Mouse (Mus musculus) left cerebral cortex, adult 2 months (tissue): ENCODE data around the gene Brca2. TPM values are rescaled to one million over a fixed set of nuclear protein-coding genes. Genes with fewer than 3 reads are reported as not detected.

Experiments used
- DNase-seq, 2 experiments: peaks; one replicate each; pipeline ENCODE4 v3.0.0; 2021 to 2022; ENCODE audit warnings: low spot score in 2 of 2, mixed read lengths in 1 of 2; ENCODE audit errors: extremely low spot score in 1 of 2
- H3K27ac ChIP-seq: fragments of 200-600 bp; 2 replicates; pipeline ENCODE4 v1.8.1; 2022
- H3K4me3 ChIP-seq: fragments of 200-600 bp; 2 replicates; pipeline ENCODE4 v1.8.1; 2022
- CTCF ChIP-seq: fragments of 200-600 bp; IDR thresholded peaks from 2 replicates; pipeline ENCODE4 v1.8.1; 2022; ENCODE audit warnings: antibody characterized with exemption, mild to moderate bottlenecking, moderate library complexity
- intact Hi-C: fragments of 180-260 bp; cut with DNase I; formaldehyde crosslinking; loops from one replicate; pipeline ENCODE4 v1.15.1; 2025
- total RNA-seq, 2 experiments: library from RNA; stranded (reverse); gene quantifications; 2 replicates each; pipeline ENCODE4 v1.2.3; 2021

Gene Brca2
- total RNA-seq, 2 experiments from 2014 or later: 8.2 to 11.2 TPM

- no peak for DNase-seq
- TF ChIP-seq CTCF: no peak
- H3K4me3 ChIP-seq: no peak overlapping the region
- peak overlapping the region; percentile 32; the same call in 1 of the 2 replicates for H3K27ac ChIP-seq
- intact Hi-C loops: no loop called here
Measured at GRCm38 (mm10) chr5:150566971-150567370, 44.5 kb downstream of the Brca2 start.

GRCm38 (mm10) chr5:150570496-150571219 lies 48.2 kb downstream of the Brca2 start:
- intact Hi-C loops: no loop called here
- Histone ChIP-seq H3K27ac (no peak overlapping the region), H3K4me3 (no peak overlapping the region)
- DNase-seq: no peak
- TF ChIP-seq CTCF: no peak

- H3K4me3 ChIP-seq: no peak overlapping the region
- no peak overlapping the region for H3K27ac ChIP-seq
- intact Hi-C loops: no loop called here
- no peak for DNase-seq
- TF ChIP-seq CTCF: no peak
Measured at GRCm38 (mm10) chr5:150574403-150574802, 52.0 kb downstream of the Brca2 start.

- no peak for DNase-seq
Measured at GRCm38 (mm10) chr5:150574885-150575284, 52.5 kb downstream of the Brca2 start.

GRCm38 (mm10) chr5:150576832-150577231 lies 54.4 kb downstream of the Brca2 start:
- no peak for TF ChIP-seq CTCF
- intact Hi-C loops: no loop called here

More at GRCm38 (mm10) chr5:150574885-150575284, 52.5 kb downstream of the Brca2 start:
- intact Hi-C loops: no loop called here
- Histone ChIP-seq H3K4me3 (no peak overlapping the region), H3K27ac (no peak overlapping the region)
- TF ChIP-seq CTCF: no peak

GRCm38 (mm10) chr5:150578613-150579171 lies 56.3 kb downstream of the Brca2 start:
- no peak for TF ChIP-seq CTCF
- no peak overlapping the region for H3K27ac ChIP-seq
- no peak for DNase-seq
- no peak overlapping the region for H3K4me3 ChIP-seq
- intact Hi-C loops: no loop called here

More at GRCm38 (mm10) chr5:150576832-150577231, 54.4 kb downstream of the Brca2 start:
- no peak overlapping the region for H3K4me3 ChIP-seq
- no peak for DNase-seq
- H3K27ac ChIP-seq: no peak overlapping the region

GRCm38 (mm10) chr5:150581180-150581579 lies 58.8 kb downstream of the Brca2 start:
- Histone ChIP-seq H3K27ac (no peak overlapping the region), H3K4me3 (no peak overlapping the region)
- no peak for TF ChIP-seq CTCF
- DNase-seq: no peak
- intact Hi-C loops: no loop called here

- no peak overlapping the region for H3K4me3 ChIP-seq
- intact Hi-C loops: no loop called here
- no peak for DNase-seq
- TF ChIP-seq CTCF: no peak
- no peak overlapping the region for H3K27ac ChIP-seq
Measured at GRCm38 (mm10) chr5:150583181-150583580, 60.8 kb downstream of the Brca2 start.

GRCm38 (mm10) chr5:150583622-150584336 lies 61.3 kb downstream of the Brca2 start:
- TF ChIP-seq CTCF: no peak
- intact Hi-C loops: no loop called here
- no peak for DNase-seq
- H3K4me3 ChIP-seq: no peak overlapping the region
- no peak overlapping the region for H3K27ac ChIP-seq

- intact Hi-C loops: no loop called here
- TF ChIP-seq CTCF: no peak
- Histone ChIP-seq H3K27ac (no peak overlapping the region), H3K4me3 (no peak overlapping the region)
- DNase-seq: no peak
Measured at GRCm38 (mm10) chr5:150584337-150584729, 61.9 kb downstream of the Brca2 start.

- intact Hi-C loops: no loop called here
Measured at GRCm38 (mm10) chr5:150589945-150590344, 67.5 kb downstream of the Brca2 start.

More at GRCm38 (mm10) chr5:150589945-150590344, 67.5 kb downstream of the Brca2 start:
- no peak overlapping the region for H3K27ac ChIP-seq
- no peak for TF ChIP-seq CTCF
- DNase-seq: no peak
- H3K4me3 ChIP-seq: no peak overlapping the region
